Mouse (Mus musculus): ENCODE results near the gene Emid1.

Emid1 gene

DNA sequence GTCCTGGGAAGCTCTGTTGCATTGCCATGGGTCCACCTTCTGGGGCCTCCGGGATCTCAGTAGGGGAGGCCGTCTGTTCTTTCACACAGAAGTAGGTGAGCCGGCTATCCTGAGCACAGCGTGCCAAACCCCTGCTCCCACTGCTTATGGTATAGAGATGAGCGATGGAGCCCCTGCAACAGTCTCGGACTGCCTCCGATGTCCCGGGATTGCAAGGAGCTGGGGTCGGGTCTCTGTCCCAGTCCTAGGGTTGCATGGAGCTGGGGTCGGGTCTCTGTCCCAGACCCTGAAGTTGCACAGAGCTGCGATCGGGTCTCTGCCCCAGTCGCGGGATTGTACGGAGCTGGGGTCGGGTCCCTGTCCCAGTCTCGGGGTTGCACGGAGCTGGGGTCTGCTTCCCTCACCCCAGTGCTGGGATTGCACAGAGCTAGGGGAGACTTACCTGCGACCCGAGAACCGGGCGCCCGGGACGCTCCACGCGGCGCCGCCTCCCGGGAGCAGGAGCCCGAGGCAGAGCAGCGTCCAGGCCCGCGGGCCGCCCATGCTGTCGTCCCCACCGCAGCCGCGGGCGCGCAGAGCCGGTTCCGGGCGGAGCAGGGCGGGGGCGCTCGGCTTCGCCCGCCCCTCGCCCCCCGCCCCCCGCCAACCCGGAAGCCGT, at the start of gene Emid1:
Gene Emid1, minus strand, starts transcription at position 578 of the 658 bp plus-strand sequence.
- DNase-seq (ENCODE audit: low spot score in 2 of 2): no peak

- DNase-seq (ENCODE audit: low spot score in 2 of 2): no peak
These were observed 47.8 kb upstream of the Emid1 start for GRCm38 (mm10) chr11:5199879-5200278.

- DNase-seq (ENCODE audit: low spot score in 2 of 2): no peak
These were observed 45.0 kb upstream of the Emid1 start for GRCm38 (mm10) chr11:5197068-5197467.

GRCm38 (mm10) chr11:5196583-5196982, 44.5 kb upstream of the Emid1 start:
- no peak for DNase-seq (ENCODE audit: low spot score in 2 of 2)

GRCm38 (mm10) chr11:5193576-5193881, 41.5 kb upstream of the Emid1 start:
- DNase-seq (ENCODE audit: low spot score in 2 of 2): no peak

DNA sequence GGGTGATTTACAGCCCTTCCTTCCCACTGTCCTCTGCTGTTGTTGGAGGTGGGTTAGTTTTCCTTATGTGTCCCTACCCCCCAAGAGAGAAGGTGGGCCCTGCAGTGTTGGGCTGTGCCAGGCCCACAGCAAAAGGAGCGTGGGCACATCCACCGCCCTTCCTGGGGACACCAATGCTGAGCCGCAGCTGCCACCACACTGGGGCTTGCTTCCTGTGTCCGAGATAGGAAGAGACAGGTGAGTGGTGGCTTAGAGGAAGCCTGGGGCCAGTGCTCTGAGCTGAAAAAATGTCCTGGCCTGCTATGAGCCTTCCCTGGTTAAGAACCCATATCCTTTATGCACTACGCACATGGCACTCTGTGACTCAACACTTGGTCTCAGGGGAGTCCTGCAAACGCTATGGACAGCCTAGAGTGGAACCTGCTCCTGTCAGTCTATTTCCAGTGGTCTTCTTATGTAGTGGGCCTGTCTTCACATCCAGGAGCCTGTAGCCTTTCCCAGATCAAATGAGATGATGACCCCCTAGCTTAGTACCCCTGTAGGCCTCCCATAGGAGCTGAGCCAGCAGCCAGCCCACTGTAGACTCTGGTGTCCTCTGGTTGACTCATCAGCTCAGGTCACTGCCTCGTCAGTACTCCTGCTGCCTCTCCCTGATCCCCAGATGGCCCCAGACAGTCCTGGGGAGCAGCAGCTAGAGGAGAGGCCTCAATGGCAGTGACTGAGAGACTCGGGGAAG, 41.0 kb upstream of the Emid1 start:
- DNase-seq (ENCODE audit: low spot score in 2 of 2): no peak

DNA sequence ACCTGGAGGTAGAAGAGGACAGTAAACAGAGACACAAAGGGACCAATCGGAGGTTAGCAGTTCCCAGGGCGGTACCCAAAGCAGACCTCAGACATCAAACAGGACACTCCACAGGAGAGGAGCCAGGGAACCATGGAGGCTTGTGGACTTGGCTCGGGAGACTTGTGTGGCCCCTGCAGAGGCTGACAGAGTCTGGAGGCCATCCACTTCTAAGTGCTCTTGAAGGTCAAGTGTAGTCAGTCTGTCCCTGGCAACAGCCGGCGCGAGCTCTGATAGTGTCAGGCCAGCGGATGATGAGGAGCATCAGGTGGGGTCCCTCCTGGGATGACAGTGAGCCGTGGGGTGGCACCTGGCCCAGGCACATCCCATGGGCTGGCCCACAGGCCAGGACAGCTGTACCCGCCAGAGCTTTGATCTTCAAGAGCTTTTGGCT, 40.0 kb upstream of the Emid1 start:
- no peak for DNase-seq (ENCODE audit: low spot score in 2 of 2)

DNA sequence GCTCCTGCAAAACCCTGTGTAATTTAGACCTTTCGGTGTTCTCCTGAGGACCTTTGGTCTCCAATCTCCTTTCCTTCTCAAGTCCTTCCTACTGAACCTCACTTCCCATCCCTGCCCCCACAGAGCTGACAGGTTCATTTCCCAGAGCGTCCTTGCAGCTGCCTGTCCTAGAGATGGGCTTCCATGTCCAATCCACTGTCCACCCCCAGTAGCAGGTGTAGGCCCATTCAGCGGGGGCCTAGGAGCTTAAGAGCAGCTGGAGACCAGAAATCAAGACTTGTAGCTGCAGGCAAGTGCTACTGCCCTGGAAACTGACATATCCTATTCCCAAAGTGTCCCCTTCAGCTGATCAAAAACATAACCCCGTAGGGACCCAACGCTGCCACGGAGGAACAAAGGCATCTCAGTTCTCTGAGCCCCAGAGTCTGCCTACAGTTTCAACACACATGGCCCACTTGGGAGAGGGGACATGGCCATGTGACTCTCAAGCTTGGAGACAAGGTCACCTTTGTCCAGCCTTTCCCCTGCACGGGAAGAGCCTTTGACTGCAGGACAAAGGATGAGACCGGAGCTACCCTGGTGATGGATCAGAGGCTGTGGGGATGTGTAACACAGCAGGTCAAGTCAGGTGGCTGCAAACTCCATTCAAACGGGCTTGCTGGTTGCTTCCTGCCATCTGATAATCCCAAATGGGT, 37.3 kb upstream of the Emid1 start:
- no peak for DNase-seq (ENCODE audit: low spot score in 2 of 2)

DNA sequence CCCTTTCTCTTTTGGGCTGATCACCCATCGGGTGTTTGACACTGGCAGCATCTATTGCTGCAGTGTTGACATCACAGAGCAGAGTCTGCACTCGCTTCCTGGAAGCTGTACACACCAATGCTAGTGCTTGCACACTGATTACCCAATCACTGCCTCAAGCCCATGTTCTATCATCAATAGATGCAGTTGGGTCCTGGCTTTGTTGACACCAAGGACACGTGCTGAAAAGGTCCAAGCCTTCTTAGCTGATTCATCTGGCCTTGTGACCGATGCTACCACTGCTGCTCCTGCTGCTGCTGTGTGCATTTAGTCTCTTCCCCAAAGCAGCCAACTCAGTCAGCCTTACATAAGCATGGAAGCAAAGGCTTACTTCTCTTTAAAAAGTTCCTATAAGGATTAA, 36.1 kb upstream of the Emid1 start:
- no peak for DNase-seq (ENCODE audit: low spot score in 2 of 2)

GRCm38 (mm10) chr11:5184832-5185231, 32.8 kb upstream of the Emid1 start:
- no peak for DNase-seq (ENCODE audit: low spot score in 2 of 2)

GRCm38 (mm10) chr11:5184250-5184649, 32.2 kb upstream of the Emid1 start:
- no peak for DNase-seq (ENCODE audit: low spot score in 2 of 2)

- no peak for DNase-seq (ENCODE audit: low spot score in 2 of 2)
These were observed 30.8 kb upstream of the Emid1 start for GRCm38 (mm10) chr11:5182870-5183269.

DNA sequence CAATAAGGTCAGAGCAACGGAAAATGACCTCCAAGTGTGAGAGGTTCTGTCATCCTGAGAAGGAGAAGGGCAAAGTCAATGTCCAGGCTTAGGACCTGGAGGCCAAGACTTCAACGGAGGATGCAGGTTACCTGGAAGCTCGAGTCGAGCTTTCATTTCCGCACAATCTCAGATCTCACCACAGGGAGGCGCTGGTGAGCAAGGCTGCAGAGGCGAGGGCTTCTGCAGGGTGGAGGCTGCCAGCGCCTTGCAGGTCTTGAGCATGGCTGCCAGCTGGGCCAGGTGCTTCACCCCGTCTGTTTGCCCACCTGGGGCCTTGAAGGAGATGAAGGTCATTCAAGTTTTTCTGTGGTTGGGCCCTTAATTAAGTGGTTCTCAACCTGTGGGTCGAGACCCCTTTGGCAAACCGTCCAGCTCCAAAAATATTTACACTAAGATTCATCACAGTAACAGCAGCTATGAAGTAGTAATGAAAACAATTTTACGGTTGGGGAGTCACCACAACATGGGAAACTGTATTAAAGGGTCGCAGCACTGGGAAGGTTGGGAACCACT, 29.9 kb upstream of the Emid1 start:
- peak; percentile 74 to 87 for DNase-seq (ENCODE audit: low spot score in 2 of 2)

DNA sequence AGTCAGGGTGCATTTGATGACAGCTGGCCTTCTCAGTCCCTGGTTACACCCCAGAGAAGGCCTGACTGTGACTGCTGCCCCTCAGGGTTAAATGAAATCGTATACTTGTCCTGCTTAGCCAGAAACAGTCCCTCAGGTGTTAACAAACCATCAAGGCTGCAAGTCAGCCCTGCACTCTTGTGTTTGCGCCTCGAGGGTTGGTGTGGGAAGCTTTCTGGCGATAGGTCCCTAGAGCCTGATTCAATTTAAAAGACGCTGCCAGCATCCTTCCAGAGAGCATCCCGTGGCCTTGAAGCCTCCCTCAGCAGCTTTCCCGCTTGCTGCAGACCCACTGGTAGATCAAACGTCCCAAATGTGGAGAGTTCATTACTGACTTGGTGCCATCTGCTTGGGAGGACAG, 27.3 kb upstream of the Emid1 start:
- DNase-seq (ENCODE audit: low spot score in 2 of 2): no peak

DNA sequence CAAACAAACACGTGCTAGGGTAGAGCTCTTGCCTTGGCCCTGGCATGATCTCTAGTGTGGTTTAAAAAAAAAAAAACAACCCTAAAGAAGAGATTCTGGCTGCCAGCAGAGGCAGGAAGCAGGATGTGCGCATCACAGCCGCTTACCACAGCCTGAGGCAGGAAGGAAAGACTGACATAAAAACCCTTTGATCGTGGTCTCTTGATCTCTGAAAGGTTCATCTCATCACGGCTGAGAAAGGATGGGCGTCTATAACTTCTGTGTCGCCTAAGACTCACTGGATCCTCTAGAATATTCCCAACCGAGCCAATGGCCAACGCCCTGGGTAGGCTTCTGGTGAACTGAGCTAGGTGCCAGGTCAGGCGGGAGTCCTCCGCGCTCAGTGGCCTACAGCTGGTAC, 25.1 kb upstream of the Emid1 start:
- DNase-seq (ENCODE audit: low spot score in 2 of 2): no peak

- no peak for DNase-seq (ENCODE audit: low spot score in 2 of 2)
These were observed 24.6 kb upstream of the Emid1 start for GRCm38 (mm10) chr11:5176685-5177084.

GRCm38 (mm10) chr11:5175866-5176265, 23.8 kb upstream of the Emid1 start:
- DNase-seq (ENCODE audit: low spot score in 2 of 2): no peak

- DNase-seq (ENCODE audit: low spot score in 2 of 2): no peak
These were observed 23.1 kb upstream of the Emid1 start for GRCm38 (mm10) chr11:5175141-5175540.

DNA sequence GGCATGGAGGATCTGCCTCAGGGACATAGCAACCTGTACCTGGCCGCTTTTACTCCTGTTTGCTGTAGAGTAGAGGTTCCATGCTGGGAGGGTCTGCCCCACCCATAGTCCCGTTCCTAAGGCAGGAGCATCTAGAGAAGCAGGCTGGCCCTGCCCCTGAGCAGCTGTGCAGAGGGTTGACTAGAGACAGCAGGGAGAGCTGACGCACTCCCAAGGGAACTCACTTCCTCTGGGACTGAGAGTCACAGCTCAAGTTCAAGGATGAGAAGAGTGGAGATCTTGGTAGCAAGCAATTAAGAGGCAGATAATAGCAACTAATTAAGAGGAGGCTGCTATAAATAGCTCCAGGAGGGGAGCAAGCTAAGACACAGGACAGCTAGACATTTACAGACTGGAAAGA, 20.8 kb upstream of the Emid1 start:
- no peak for DNase-seq (ENCODE audit: low spot score in 2 of 2)

DNA sequence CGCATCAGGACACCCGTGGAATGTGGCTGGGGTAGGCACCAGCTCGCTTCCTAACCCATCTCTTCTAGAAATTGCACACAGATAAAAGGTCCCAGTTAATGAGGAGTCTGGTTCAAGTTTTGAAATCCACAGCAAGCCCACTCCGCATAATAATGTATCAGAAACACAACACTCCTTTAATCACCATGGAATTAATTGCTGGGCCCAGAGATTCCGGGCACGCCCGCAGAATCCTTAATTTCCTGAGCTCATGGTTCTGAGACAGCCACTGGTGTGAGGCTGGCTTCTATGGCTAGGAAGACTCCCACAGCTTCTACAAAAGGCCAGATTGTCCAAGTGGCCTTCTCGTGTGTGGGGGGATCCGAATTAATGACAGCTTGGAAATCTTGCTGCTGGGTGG, 15.3 kb upstream of the Emid1 start:
- peak in 1 of 2 experiments; percentile 45 for DNase-seq (ENCODE audit: low spot score in 2 of 2)

DNA sequence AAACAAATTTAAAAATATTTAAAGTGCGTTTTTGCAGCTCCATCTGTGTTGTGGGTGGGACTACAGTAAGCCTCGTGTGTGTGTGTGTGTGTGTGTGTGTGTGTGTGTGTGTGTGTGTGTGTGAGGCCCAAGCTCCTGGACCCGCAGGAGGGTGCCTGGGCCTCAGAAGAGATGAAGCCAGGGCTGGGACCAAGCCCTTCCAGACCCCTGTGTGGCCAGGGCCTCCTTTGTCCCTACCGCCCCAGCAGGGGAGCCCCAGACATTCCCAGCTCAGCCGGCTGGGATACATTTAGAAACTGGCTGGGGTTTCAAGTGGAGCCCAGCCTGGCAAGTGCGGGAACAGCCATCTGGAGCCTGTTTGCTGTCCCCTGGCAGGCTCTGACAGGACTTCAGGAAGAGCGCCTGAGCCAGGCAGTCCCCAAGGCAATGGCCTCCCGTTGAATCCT, 13.4 kb upstream of the Emid1 start:
- DNase-seq (ENCODE audit: low spot score in 2 of 2): peak; percentile 69 to 78

GRCm38 (mm10) chr11:5164310-5164709, 12.3 kb upstream of the Emid1 start:
- no peak for DNase-seq (ENCODE audit: low spot score in 2 of 2)

DNA sequence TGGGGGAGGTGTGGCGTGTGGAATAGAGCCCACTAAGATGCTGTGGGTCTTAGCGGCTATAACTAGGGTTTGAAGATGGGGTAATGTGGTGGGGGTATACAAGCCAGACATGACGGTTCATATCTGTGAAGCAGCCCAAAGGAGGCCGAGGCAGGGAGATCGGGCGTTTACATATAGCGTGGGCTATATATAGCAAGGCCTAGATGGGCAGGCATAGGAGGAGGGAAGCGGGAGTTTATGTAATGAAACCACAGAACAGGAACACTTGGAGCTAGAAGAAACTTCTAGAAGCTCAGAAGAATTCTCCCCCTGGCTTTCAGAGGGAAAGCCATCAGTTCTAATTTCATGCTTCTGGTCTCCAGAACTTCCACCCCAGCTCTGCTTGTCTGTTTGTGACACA, 11.4 kb upstream of the Emid1 start:
- no peak for DNase-seq (ENCODE audit: low spot score in 2 of 2)

Measured in right cerebral cortex, adult 2 months (tissue).